Mouse (Mus musculus) spleen, postnatal 36 days (tissue): ENCODE data around the gene Gng7.
A peak's percentile ranks its signal among the peaks of the same experiment; 100 is the strongest.

Source experiments
- DNase-seq, 2 experiments: peaks; one replicate each; pipeline ENCODE4 v3.0.0; 2022; ENCODE audit warnings: low spot score in 2 of 2, mixed read lengths in 1 of 2

The Gng7 gene

GRCm38 (mm10) chr10:80946684-80947437 is 67.9 kb downstream of the Gng7 start:
- no peak for DNase-seq

DNA sequence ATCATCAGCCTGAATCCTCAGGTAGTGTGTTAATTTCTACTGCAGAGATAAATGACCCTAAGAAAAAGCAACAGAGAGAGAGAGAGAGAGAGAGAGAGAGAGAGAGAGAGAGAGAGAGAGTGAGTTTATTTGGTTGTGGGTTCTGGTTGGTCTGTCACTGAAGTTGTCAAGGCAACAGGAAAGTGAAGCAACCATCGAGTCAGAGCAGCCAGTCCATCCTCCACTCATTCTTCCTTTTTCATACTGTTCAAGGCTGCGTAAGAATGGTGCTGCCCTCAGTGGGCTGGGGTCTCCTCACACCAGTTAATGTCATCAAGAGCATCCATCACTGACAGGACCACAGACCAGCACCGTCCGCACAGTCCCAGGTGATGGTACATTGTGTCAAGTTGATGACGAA is 70.5 kb downstream of the Gng7 start:
- DNase-seq, result no peak

DNA sequence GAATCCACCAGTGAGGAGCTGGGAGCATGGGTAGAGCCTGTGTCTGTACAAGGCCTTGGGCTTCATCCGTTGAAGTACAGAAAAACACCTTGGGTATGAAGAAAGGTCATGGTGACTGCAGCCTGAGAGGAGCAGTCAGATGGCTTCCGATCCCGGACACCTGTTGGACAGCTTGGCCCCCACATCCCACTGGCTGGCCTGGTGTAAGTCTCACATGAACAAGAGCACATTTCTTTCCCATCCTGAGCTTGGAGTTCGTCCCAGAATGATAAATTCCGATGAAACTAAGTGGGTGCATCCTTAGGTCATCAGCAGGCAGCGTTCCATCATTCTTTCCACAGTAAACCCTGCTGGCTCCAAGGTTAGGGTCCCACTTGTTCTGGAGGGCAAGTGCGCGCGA is 71.0 kb downstream of the Gng7 start:
- no peak for DNase-seq

GRCm38 (mm10) chr10:80942919-80943318 is 71.8 kb downstream of the Gng7 start:
- no peak for DNase-seq

- DNase-seq, result no peak
Measured at GRCm38 (mm10) chr10:80940988-80941347, 73.8 kb downstream of the Gng7 start.

DNA sequence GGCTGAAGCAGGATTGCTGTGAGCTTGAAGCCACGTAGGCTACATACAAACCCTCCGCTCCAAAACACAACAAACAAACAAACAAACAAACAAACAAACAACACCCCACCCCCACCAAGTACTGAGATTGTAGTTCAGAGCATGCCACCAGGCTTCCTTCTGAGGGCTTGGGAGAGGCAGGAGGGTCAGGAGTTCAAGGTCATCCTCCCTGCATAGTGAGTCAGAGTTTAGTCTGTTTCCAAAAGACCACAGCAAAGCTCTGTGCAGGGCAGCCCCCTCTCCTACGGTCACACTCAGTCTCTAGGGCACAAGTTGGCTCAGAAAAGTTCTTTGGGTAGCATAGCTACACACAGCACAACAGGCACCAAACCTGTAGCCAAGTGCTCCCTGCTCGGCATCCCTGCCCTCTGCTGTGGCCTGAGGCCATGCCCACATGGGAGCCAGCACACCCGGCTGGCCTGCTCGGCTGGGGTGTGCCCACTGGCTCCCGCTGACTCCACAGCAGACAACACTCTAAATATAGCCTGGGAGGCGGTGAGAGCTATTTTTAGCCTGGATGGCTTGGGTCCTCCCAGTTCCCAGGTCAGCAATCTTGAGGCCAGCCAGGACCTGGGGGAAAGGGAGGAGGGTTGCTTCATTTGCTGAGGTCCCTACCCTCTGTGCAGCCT is 74.3 kb downstream of the Gng7 start:
- no peak for DNase-seq

DNA sequence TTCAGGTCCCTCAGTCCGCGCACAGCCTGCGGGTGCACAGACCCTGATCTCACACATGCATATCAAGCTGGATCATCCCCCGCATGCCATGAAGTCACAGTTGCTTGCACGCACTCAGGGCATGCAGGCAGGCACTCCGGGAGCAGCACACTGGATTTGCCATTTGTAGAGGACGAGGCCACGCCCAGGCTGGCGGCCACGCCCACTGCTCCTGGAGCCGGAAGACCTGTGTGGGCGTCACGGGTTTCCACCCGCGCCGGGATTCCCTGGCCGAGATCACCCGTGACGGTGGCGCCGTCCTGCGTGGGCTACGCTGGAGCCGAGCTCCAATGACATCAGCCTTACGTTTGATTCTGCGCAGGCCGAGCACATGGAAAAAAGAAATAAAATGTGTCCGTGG is 75.1 kb downstream of the Gng7 start:
- DNase-seq, result peak; percentile 65 to 76

GRCm38 (mm10) chr10:80938831-80939550 is 75.8 kb downstream of the Gng7 start:
- DNase-seq, result no peak

DNA sequence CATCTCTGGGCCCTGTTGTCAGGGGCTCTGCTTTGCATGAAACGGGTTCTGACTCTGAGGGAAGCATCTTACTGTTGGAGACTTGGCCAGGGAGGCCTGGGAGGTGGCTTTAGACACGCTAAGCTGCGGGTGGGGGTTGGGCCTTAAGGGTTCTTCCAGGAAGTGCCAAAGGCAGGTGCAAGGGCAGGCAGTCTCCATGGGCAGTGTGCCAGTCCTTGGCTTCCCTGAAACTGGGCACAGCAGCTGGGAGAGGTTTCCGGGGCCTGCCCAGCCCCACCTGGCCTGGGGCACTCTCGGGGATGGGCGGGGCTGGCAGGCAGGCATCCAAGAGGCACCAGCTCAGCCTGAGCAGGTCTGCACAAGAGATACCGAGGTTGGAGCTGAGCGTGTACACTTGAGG is 77.1 kb downstream of the Gng7 start:
- peak in 1 of 2 experiments; percentile 29 for DNase-seq

DNA sequence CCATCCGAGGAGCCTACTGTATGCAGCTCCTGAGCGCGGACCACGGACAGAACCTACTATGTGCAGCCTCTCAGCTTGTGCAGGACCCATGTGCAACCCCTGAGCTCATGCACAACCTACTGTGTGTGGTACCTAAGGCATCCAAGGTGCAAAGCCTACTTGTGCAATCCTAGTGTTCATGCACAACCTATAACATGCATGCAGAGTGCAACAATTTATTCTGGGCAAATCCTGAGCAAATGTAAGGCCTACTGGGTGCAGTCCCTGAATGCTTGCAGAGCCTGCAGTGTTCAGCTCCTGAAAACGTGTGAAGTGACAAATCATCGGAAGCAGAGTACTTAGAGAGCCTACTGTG is 78.0 kb downstream of the Gng7 start:
- DNase-seq, result no peak

- DNase-seq, result no peak
Measured at GRCm38 (mm10) chr10:80936135-80936809, 78.5 kb downstream of the Gng7 start.

DNA sequence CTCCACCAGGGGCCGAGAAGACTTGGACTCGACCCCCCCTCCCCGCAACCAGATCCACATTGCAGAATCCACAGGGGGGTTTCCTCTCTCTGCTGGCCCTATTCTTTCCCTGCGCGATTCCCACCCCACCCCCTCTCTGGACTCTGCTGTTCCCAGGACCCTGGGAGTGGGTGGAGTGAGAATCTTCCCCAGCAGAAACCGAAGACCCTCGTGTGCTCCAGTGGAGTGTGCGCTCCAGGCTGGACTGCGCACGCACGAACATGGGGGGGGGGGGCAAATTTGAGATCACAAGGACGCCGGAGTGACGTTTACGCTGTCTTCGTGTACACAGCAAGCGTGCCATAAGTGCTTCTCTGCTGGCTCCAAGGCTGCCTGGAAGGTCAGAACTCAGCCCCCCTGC is 79.0 kb downstream of the Gng7 start:
- no peak for DNase-seq

GRCm38 (mm10) chr10:80935241-80935640 is 79.5 kb downstream of the Gng7 start:
- peak; percentile 53 to 68 for DNase-seq

DNA sequence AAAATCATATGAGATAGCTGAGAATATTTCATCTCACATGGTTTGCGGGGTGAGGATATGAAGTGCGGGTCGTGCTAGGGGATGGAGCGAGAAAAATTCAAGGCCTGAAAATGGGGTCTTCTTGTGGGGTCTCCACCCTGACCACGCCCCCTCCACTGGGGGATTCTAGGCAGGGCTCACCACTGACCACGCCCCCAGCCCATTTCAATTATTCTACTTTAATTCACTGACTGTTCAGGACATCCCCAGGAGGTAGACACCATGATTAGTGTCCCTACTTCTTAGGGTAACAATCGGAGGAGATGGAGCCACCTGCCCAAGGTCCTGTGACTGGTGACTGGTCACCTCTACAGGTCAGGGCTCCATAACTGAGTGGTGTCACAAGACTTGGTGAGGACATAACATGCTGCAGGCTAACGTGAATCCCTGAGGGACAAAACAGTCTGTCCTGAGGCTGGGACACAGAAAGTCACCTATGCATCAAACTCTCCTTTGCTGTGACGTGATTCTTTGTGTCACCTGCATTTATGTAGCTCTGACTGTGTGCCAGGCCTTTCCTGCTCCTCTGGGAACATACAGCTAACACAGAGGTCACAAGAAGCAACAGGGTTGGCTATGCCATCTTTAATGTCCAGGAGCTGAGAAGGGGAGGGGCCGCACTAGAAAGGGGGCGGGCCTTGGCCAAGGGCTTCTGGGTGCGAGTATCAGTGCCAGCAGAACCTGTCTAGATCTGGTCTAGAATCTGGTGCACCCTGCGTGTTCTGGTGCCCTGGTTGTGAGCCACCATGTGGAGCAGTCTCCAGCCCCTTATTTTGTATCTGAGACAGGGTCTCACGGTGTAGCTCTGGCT is 80.4 kb downstream of the Gng7 start:
- no peak for DNase-seq

- DNase-seq, result peak; percentile 56 to 61
Measured at GRCm38 (mm10) chr10:80933421-80933979, 81.2 kb downstream of the Gng7 start.

DNA sequence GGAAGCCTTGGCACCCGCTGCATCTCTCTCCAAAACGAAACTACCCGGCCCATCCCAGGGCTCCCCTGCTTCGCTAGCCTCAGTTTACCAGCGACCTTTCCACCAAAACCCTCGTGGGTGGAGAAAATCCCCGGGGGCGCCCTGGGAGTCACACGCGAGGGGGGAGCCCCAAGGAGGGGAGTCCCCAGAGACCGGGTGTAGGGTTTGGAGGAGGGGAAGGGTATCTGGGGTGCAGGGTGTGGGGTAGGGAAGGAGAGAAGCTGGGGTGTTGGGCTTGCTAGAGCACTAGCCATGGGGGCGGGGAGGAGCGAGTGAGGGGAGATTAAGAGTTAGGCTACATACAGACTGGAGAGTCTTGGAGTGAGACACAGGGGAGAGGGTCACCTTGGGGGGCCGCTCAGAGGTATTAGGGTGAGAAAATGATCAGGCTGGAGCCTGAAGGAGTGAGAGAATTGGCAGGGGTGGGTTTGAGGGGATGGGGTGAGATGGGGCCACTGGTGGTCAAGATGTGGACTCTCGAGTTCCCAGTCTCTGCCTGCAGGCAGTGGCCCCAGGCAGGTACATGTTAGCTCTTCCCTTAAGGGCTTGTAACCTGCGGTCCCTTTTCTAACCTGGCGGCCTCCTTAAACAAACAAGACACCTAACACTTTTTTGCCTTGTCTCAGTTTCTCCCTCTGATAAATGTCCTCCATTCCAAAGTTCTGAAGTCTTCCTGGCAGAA is 81.9 kb downstream of the Gng7 start:
- DNase-seq, result peak in 1 of 2 experiments; percentile 29

DNA sequence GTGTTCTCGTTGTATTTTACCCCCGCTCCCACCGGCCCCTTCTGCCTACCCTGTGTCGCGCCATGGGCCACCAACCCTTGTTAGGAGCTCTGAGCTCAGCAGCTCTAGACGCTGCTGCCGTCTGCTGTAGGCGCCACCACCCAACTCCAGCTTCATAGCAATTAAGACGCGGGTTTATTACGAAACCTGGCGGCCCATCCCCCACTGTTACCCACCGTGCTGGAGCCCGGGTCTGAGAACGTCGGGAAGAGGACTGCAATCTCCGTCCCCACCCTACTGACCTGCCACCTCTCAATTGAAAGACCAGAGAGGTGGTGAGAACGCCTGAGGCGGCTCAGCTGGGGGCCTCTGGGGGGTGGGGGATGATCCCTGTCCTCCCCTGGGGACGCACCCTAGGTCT is 82.5 kb downstream of the Gng7 start:
- no peak for DNase-seq

DNA sequence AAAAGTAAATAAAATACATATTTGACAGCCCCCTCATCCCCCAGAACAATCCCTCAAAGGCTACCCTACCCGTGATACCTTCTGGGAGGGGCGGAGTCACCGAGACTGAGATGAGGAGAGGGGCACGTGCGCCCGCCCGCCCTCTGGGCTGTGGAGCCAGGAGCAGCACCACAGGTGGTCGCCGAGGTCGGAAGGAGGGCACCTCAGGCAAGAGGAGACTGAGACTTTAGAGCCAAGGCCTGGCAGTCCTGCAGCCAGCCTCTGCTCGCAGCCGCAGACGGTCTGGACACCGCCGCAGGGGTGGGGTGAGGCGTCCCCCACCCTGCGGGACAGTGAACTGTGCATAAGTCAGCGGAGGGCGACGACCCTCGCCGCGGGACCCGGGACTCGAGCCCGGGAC is 83.0 kb downstream of the Gng7 start:
- no peak for DNase-seq

DNA sequence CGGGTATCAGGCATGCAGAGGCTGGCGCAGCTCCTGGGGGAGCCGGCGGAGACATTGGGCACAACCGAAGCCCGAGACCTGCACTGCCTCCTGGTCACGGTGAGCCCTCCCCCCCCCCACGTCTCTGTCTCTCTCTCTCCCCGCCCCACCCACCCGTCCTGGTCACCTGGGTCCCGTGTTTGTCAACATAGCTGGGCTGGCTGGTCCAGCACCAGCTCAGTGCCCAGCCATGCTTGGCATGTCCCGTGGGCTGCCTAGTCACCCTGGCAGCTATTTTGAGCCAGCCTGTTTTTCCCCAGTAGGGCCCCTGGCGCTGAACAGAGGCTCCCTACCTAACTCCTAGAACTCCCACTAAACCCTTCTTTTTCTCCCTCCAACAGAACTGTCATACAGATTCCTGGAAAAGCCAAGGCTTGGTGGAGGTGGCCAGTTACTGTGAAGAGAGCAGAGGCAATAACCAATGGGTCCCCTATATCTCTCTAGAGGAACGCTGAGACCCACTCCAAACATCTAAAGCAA is 83.5 kb downstream of the Gng7 start:
- DNase-seq, result no peak
